Mouse (Mus musculus): ENCODE results near the gene Olfr1253. TPM values are rescaled to one million over a fixed set of nuclear protein-coding genes. Genes with fewer than 3 reads are reported as not detected.

The Olfr1253 gene
- polyA plus RNA-seq (2015; fragmentation: Nextera tagmentation; extraction: Ambion mirVana): not detected in 2 replicates

DNA sequence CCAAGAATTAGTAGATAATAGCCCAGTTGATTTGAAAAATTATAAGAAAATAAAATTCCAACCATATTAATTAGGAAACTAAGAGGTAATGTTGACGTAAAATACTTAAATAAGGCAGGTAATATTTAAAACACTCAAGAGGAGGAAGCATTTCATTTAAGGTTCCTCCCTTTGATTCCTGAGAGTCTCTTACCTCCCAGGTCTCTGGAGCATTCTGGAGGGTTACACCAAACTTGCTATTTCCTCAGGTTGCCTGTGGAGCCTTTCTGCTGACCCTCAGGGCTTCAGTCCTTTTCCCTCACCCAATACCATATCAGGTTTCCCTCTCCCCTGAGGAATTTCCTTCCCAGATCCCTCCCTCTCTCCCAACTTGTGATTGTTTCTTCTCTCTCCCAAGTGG lies at the start of gene Olfr1253:
TSS of gene Olfr1253 (minus strand) at position 101 of the 400 bp plus-strand sequence.
- Histone ChIP-seq H3K4me3 (no peak within 1 kb of the TSS), H3K36me3 (no peaks in the 10 kb centered on the region), H3K27ac (no peak within 1 kb of the TSS), H3K4me1 (no peaks in the 10 kb centered on the region), H3K27me3 (no peaks in the 10 kb centered on the region), H3K4me2 (no peak within 1 kb of the TSS), H3K9ac (no peak within 1 kb of the TSS), H3K9me3 (no peaks in the 10 kb centered on the region)
- ATAC-seq (ENCODE audit: insufficient number of reproducible peaks, insufficient read depth, low FRiP score, low TSS enrichment, low read depth): no peak
- WGBS: 91% methylated on average over 1 of the region's 1 CpGs

DNA sequence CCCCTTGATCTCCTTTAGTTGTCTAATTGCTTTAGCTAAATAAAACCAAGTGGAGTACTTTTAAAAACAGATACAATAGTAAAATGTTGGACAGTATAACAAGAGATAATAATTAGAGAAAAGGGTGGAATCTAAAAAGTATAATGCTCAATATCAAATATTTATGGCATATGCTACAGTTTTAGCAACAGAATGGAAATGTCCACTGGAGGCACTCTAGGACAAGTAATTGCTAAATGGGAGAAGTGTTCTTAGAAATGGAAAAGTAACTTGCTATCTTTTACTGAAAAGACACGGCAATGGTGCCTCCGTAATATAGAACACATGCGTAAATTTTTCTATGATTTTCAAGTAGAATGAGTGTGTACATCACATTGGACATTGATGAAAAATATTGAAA lies 42.7 kb upstream of the Olfr1253 start:
- no peak for ATAC-seq (ENCODE audit: insufficient number of reproducible peaks, insufficient read depth, low FRiP score, low TSS enrichment, low read depth)
- WGBS: 91% methylated on average over 3 of the region's 3 CpGs
- no peak overlapping the region for H3K9ac ChIP-seq
- no peak overlapping the region for H3K4me3 ChIP-seq
- no peak overlapping the region for H3K27ac ChIP-seq
- H3K9me3 ChIP-seq: no peaks in the 10 kb centered on the region
- no peaks in the 10 kb centered on the region for H3K4me1 ChIP-seq
- no peaks in the 10 kb centered on the region for H3K27me3 ChIP-seq
- H3K4me2 ChIP-seq: no peak overlapping the region
- no peaks in the 10 kb centered on the region for H3K36me3 ChIP-seq

DNA sequence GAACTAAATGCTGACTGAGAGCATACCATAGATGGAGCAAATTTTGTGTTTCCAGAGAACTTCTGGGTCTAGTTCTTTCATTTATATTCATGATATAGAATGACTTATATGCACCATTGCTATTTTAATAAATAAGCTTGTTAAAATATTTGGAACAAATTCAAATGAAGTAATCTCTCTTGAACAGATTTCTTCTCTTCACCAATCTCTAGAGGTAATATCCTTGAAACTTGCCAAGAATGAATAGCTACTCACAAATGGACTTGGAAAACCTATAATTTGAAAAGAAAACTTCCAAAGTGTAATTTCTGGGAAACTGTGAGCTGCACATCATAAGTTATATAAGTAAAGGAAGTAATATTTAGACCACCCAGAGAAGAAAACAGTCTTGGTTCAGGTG lies 36.6 kb upstream of the Olfr1253 start, which contains the start of gene Olfr1254:
TSS of gene Olfr1254 (minus strand) at position 101 of the 400 bp plus-strand sequence.
- H3K27me3 ChIP-seq: no peaks in the 10 kb centered on the region
- H3K9ac ChIP-seq: no peak within 1 kb of the TSS
- no peaks in the 10 kb centered on the region for H3K9me3 ChIP-seq
- H3K4me3 ChIP-seq: no peak within 1 kb of the TSS
- no peak within 1 kb of the TSS for H3K4me2 ChIP-seq
- no peak for ATAC-seq (ENCODE audit: insufficient number of reproducible peaks, insufficient read depth, low FRiP score, low TSS enrichment, low read depth)
- no peak within 1 kb of the TSS for H3K27ac ChIP-seq
- H3K36me3 ChIP-seq: no peaks in the 10 kb centered on the region
- no peaks in the 10 kb centered on the region for H3K4me1 ChIP-seq

DNA sequence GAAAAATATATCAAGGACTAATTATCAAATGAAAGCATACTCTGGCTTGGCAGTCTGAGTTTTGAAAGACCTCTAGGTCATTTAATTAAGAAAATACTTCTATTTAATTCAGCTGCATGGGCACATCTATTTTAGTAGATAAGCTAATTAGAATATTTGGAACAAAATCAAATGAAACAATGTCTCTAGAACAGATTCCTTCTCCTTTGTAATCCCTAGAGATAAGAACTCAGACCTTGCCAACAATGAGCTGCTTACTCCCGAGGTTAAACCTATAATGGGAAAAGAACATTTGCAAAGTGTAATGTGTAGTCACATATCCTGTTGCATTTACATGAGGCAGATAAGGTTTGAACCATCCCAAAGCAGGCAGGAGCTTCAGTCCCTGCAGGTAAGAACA lies 32.0 kb downstream of the Olfr1253 start, which contains the start of gene Olfr1252:
TSS of gene Olfr1252 (minus strand) at position 101 of the 400 bp plus-strand sequence.
- Histone ChIP-seq H3K27ac (no peak within 1 kb of the TSS), H3K4me1 (no peaks in the 10 kb centered on the region), H3K27me3 (no peaks in the 10 kb centered on the region), H3K36me3 (no peaks in the 10 kb centered on the region), H3K9me3 (no peaks in the 10 kb centered on the region), H3K9ac (no peak within 1 kb of the TSS), H3K4me3 (no peak within 1 kb of the TSS), H3K4me2 (no peak within 1 kb of the TSS)
- no peak for ATAC-seq (ENCODE audit: insufficient number of reproducible peaks, insufficient read depth, low FRiP score, low TSS enrichment, low read depth)
- 48% methylated on average over 1 of the region's 1 CpGs for WGBS

Other genes with a start within 250 kb of the Olfr1253 start
- not detected in 2 replicates for gene Olfr1243, start 225.6 kb downstream of the Olfr1253 start, polyA plus RNA-seq (2015; fragmentation: Nextera tagmentation; extraction: Ambion mirVana)
- gene Olfr1245, start 178.6 kb downstream of the Olfr1253 start, polyA plus RNA-seq (2015; fragmentation: Nextera tagmentation; extraction: Ambion mirVana): not detected in 2 replicates
- not detected in 2 replicates for gene Olfr1246, start 163.9 kb downstream of the Olfr1253 start, polyA plus RNA-seq (2015; fragmentation: Nextera tagmentation; extraction: Ambion mirVana)
- not detected in 2 replicates for gene Olfr1247, start 143.0 kb downstream of the Olfr1253 start, polyA plus RNA-seq (2015; fragmentation: Nextera tagmentation; extraction: Ambion mirVana)
- gene Olfr1248, start 138.8 kb downstream of the Olfr1253 start, polyA plus RNA-seq (2015; fragmentation: Nextera tagmentation; extraction: Ambion mirVana): not detected in 2 replicates
- not detected in 2 replicates for gene Olfr1249, start 122.1 kb downstream of the Olfr1253 start, polyA plus RNA-seq (2015; fragmentation: Nextera tagmentation; extraction: Ambion mirVana)
- gene Olfr1250, start 95.6 kb downstream of the Olfr1253 start, polyA plus RNA-seq (2015; fragmentation: Nextera tagmentation; extraction: Ambion mirVana): not detected in 2 replicates
- not detected in 2 replicates for gene Olfr1251, start 85.2 kb downstream of the Olfr1253 start, polyA plus RNA-seq (2015; fragmentation: Nextera tagmentation; extraction: Ambion mirVana)
- gene Olfr1252, start 32.1 kb downstream of the Olfr1253 start, polyA plus RNA-seq (2015; fragmentation: Nextera tagmentation; extraction: Ambion mirVana): not detected in 2 replicates
- not detected in 2 replicates for gene Olfr1254, start 36.5 kb upstream of the Olfr1253 start, polyA plus RNA-seq (2015; fragmentation: Nextera tagmentation; extraction: Ambion mirVana)
- gene Olfr1255, start 55.0 kb upstream of the Olfr1253 start, polyA plus RNA-seq (2015; fragmentation: Nextera tagmentation; extraction: Ambion mirVana): not detected in 2 replicates
- not detected in 2 replicates for gene Olfr1256, start 84.5 kb upstream of the Olfr1253 start, polyA plus RNA-seq (2015; fragmentation: Nextera tagmentation; extraction: Ambion mirVana)
- gene Olfr48, start 91.1 kb upstream of the Olfr1253 start, polyA plus RNA-seq (2015; fragmentation: Nextera tagmentation; extraction: Ambion mirVana): not detected in 2 replicates
- not detected in 2 replicates for gene Olfr1257, start 121.3 kb upstream of the Olfr1253 start, polyA plus RNA-seq (2015; fragmentation: Nextera tagmentation; extraction: Ambion mirVana)
- 0.19 TPM in 1 of 2 replicates, not detected in the other for gene Olfr1258, start 170.2 kb upstream of the Olfr1253 start, polyA plus RNA-seq (2015; fragmentation: Nextera tagmentation; extraction: Ambion mirVana)
- not detected in 2 replicates for gene Olfr1259, start 191.6 kb upstream of the Olfr1253 start, polyA plus RNA-seq (2015; fragmentation: Nextera tagmentation; extraction: Ambion mirVana)
- gene Olfr1260, start 217.2 kb upstream of the Olfr1253 start, polyA plus RNA-seq (2015; fragmentation: Nextera tagmentation; extraction: Ambion mirVana): not detected in 2 replicates
- not detected in 2 replicates for gene Olfr1261, start 234.1 kb upstream of the Olfr1253 start, polyA plus RNA-seq (2015; fragmentation: Nextera tagmentation; extraction: Ambion mirVana)
- gene Olfr1262, start 243.1 kb upstream of the Olfr1253 start, polyA plus RNA-seq (2015; fragmentation: Nextera tagmentation; extraction: Ambion mirVana): not detected in 2 replicates

Measured in embryonic facial prominence, embryonic 13.5 days (tissue).